Mouse (Mus musculus) heart, embryonic 12.5 days (tissue): ENCODE data around the gene Ssbp3. TPM values are rescaled to one million over a fixed set of nuclear protein-coding genes. Genes with fewer than 3 reads are reported as not detected.

Experiments used
- polyA plus RNA-seq: library from polyadenylated mRNA; unstranded; fragments of >200 nt; fragmentation: Nextera tagmentation; extraction: Ambion mirVana; gene quantifications from 2 replicates; pipeline ENCODE4 v1.2.1, GENCODE M21; 2016

The Ssbp3 gene
- polyA plus RNA-seq, 1 experiment from 2014 or later: 101 TPM

Other genes with a start within 250 kb of the Ssbp3 start
- 55.6 and 57.7 TPM in 2 replicates for gene Ttc4, start 231.8 kb upstream of the Ssbp3 start, polyA plus RNA-seq
- gene Mroh7, start 179.8 kb upstream of the Ssbp3 start, polyA plus RNA-seq: 0.35 and 0.80 TPM in 2 replicates
- gene Fam151a, start 176.8 kb upstream of the Ssbp3 start, polyA plus RNA-seq: 0.13 TPM in 1 of 2 replicates, not detected in the other
- 4.1 and 5.6 TPM in 2 replicates for gene Acot11, start 105.7 kb upstream of the Ssbp3 start, polyA plus RNA-seq
- gene Mrpl37, start 156.2 kb downstream of the Ssbp3 start, polyA plus RNA-seq: 84.4 and 87.0 TPM in 2 replicates
- gene Cyb5rl, start 156.3 kb downstream of the Ssbp3 start, polyA plus RNA-seq: 4.5 and 5.9 TPM in 2 replicates
- gene Cdcp2, start 186.2 kb downstream of the Ssbp3 start, polyA plus RNA-seq: not detected in 2 replicates